Mouse (Mus musculus): ENCODE data around the gene Kif23.

Kif23 gene

DNA sequence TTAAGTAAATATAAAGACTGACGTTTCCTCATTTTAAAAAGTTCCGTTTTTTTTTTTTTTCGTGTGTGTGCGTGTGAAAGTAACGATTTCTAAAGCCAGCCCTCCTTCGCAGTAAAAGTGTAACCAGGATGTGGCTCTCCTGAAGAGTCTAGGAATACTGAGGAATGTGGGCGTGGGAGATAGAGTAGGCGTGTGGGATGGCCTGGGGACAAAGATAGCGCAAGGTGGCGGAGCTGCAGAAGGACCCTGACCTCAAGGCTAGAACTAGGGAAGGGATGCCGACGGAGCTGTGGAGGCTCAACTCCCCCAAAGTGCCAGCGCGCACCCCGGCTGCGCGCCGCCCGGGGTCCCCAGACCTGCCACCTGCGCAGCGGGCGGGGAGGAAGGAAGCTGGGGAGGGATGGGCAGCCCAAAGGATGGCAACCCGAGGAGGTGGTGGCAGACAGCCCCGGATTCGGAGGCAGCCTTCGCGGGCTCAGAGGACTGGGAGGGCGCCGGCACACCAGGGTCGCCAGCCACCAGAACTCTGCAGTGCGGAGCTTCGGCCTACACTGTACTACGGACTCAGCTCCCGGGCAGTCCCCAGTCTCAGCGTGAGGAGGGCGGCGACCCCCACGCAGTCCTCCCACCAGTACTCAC, 482 bp downstream of the Kif23 start:
- DNase-seq = peak; percentile 18 to 19

GRCm38 (mm10) chr9:61941054-61941453, 5.5 kb downstream of the Kif23 start:
- no peak for DNase-seq

DNA sequence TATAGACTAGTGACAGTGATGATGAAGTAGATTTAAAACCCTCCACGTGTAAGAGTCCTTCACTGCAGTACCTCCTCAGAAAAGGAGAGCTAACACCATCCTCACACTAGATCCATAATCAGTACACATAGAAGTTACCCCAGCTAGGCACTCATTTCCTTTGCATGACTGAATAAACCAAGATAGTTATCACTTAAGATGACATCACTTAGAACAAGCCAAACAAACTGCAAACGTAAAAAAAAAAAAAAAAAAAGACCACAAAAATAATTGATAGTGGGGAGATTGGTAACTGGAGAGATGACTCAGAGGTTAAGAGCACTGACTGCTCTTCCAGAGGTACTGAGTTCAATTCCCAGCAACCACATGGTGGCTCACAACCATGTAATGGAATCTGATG, 13.2 kb downstream of the Kif23 start:
- no peak for DNase-seq

DNA sequence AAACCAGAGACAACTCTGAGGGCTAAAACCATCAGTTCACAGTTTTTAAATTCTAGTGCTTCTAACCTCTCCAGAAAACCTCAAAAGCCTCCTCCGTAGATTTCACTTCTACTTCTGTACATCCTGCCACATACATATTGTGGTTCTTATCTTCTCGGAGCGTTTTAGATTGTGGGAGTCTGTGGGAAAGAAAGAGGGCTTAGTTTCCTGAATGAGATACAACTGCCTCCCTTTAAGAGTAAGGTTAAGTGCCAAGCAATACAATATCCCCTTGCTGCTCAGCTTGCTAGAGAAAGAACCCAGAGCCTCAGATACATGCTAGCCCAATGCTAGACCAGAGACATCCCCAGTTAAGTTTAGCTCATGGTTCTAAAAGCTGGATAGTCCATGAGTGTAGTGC, 14.6 kb downstream of the Kif23 start:
- no peak for DNase-seq

GRCm38 (mm10) chr9:61925086-61925660, 21.4 kb downstream of the Kif23 start:
- no peak for DNase-seq

DNA sequence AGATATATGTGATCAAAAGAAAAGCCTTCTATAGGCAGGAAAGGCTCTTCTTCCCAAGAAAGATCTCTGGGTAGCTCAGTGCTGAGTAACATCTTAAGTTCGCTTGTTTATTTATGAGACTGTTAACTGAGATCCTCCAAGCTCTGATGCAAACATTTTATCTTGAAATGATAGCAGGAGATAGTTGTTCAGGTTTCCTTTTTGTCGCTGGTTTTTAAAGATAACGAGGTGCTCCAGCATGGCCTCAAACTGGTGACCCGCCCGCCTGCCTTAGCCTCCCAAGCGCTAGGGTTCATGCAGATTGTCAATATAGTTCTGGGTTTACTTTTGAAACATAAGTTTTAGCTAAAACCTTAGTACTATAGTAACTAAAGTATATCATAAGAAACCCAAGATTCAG, 26.2 kb downstream of the Kif23 start:
- DNase-seq = no peak

DNA sequence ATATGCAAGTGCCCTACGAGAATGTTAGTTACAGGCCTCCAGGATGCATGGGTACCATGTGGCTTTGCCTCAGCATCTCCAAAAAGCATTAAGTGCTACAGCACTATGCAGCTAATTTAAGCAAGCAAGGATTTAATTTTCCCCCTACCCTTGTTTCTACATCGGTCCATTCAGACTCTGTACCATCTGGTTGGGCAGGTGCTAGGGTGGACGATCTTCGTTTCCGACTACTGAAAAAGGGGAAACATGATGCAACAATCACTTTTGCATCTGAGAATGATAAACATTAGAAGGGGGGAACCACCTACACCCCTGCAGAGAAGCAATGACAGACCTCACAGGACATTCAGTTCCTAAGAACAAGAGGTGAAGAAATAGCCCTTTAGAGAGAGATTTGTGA, 27.1 kb downstream of the Kif23 start:
- DNase-seq = no peak

- DNase-seq = no peak
These were observed 29.1 kb downstream of the Kif23 start for GRCm38 (mm10) chr9:61917436-61917835.

- no peak for DNase-seq
These were observed 29.6 kb downstream of the Kif23 start for GRCm38 (mm10) chr9:61916986-61917385.

DNA sequence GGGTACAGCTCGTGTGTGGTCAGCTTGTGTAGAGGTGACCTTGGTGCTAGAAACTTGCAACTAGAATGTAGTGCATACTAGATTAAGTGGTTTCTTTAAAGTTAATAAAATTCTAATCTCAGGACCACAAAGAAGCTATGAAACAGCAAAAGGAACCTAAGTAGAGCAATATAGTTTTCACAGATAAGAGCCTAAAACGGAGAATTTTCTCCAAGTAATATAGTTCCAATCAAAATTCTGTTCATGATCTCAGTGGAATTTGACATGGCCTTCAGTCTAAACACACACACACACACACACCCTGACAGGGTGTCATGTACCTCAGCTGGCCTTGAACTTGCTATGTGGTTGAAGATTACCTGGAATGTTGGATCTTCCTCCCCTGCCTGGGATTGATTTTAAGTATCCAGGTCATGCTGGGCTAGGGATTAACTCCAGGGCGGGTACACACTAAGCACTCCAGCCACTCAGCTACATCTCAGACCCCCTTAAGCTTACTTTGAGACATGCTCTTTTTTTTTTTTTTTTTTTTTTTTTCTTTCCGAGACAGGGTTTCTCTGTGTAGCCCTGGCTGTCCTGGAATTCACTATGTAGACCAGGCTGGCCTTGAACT, 31.1 kb downstream of the Kif23 start:
- DNase-seq = no peak

GRCm38 (mm10) chr9:61914917-61915300, 31.7 kb downstream of the Kif23 start:
- peak in 1 of 2 experiments; percentile 23 for DNase-seq

DNA sequence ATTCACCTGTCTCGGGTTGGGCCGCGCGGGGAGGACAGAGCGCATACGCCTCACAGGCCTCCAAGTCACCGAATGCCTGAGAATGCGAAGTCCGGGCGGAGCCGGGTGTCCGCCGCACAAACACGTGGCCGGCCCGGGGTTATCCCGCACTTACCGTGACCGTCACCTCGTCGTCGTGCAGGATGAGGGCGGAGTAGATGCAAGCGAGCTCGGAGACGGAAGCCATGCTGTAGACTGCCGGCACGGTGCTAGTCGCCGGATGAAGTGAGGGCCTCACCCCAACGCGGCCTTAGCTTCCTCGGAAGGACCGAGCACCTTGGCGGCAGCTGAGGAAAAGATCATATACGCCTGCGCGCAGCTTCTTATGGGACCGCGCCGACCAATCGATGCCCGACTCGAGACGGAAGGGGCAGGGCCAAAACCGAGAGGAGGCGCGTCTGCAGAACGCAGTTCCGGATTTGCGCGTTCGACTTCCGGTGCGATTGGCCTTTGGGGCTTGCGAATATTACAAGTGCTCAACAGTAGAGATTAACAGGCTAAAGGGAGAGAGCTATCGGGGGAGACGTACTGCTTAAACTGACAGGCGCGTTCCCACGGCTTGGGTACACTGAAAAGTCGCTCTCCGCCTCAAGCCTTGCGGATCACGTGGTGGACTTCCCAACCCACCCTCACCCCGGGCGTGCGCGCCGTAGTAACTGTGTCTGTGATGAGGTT, 32.2 kb downstream of the Kif23 start, which contains the start of gene Rplp1:
Gene Rplp1 (minus strand): TSS at position 340 of the 714 bp plus-strand sequence.
- peak; percentile 97 for DNase-seq

DNA sequence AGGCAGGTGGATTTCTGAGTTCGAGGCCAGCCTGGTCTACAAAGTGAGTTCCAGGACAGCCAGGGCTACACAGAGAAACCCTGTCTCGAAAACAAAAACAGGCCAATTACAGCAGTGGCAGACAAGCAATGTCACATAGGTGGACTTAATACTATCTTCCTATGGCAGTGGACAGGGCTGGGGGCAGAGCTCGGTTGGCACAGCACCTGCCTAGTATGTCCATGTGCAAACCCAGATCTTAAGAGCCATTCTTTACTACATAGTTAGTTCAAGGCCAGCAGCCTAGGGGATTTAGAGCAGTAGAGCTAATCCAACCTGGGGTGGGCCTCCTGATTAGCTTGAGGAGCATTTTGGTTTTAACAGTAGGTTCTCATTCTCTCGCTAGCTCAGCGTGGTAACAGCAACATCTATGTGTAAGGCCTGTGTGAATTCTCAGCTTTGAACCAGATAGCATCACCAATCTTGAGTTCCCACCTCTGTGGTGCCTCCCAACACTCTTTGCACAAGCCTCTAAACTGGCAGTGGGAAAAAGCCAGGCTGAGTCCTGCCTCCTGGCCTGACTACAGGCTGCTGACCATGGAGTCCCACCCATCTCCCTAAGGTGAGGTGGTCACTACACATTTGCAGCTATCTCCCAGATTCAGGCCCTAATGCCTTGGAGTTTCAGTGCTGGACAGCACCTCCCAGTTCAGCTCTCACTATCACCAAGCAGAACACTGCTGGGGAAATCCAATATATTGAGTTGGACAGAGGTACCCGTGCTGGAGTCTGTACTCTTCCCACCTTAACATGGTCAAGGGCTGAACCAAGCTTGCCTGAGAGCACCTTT, 35.1 kb downstream of the Kif23 start:
- no peak for DNase-seq

DNA sequence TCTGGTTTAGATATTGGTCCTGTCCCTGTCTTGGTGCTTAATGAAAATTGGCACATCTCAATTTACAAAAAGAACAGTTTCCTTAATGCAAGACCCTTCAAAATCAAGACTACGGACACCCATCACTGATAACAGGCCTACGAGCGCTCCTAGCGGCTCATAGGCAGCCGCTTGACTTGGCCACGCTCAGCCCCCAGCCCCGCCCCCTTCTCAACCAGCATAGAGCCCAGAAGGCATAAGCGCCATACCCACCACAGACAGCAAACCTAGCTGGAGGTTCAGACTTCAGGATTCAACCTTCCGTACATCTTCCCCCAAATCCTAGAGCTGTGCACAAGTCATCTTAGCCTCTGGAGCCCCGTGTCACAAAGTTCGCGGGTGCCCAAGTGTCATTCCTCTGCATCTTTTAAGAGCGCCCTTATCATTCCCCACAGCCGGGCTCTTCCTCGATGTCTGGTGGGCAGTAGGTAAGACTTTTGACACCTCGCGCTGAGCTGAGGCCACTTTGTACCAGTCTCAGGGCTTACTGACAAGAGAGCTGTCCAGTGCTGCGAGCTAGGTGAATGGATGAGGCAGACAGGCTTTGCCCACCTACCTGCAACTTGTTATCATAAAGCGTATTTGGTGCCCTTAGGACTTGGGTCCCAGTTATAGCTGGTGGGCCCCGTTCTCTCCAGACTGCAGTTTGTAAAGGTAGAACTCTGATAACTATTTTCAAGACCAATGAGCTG, 35.9 kb downstream of the Kif23 start:
- no peak for DNase-seq

DNA sequence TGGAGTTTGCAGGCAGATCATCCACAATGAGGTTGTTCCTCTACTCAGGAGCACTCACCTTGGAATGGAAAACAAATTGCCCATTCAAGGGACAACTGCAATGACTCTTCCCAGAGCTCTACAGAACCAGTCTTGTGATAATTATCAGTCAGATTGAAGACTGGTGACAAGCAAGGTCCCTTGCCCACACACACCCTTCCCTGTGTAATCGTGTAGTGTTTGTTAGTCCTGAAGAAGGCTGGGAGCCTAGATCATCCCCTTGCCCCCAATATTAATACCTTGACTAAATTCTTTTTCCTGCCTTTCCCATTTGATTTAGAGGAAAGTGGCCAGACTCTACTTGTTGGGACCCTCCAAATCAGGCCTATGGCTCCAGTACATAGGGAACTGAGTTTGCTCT, 36.9 kb downstream of the Kif23 start:
- DNase-seq = no peak

DNA sequence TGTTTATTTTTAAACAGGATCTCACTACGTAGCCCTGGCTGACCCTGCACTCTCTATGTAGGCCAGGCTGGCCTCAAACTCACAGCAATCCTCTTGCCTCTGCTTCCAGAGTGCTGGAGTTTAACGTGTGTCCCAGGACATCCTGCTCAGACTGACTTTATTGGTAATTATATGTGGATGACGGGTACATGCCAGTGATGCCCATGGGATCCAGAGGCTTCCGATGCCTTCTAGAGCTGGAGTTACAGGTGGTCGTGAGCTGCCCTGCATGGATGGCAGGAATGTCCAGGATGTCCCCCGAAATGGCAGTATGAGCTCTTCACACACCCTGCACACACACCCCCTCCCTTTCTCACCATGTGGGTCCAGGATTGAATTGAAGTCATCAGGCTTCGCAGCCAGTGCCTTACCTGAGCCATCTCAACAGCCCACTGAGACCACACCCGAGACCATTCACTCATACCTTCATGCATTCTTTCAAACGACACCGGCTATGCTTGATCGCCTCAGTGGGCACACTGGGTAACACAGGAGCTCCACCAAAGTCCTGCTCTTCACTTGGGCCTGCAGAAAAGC, 37.7 kb downstream of the Kif23 start:
- no peak for DNase-seq

- DNase-seq = no peak
These were observed 38.2 kb downstream of the Kif23 start for GRCm38 (mm10) chr9:61908341-61908740.

DNA sequence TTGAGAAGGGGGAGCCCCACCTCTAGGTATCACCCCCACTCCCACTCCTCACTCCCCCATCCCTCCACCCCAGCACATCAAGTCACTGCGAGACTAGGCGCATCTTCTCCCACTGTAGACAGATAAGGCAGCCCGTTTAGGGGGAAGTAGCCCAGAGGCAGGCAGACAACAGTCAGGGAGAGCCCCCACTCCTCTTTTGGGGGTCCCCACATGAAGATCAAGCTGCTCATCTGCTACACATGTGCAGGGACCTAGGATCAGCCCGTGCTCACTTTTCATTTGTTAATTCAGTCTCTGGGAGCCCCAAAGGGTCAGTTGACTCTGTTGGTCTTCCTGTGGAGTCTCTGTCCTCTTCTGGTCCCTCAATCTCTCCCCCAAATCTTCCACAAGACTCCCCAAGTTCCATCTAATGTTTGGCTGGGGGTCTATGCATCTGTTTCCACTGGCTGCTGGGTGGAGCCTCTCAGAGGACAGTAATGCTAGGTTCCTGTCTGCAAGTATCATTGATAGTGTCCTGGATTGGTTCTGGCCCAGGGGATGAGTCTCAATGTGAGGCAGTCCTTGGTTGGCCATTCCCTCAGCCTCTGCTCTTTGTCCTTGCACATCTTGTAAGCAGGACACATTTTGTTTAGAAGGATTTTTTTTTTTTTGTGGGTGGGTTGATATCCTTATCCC, 38.8 kb downstream of the Kif23 start:
- DNase-seq = no peak

DNA sequence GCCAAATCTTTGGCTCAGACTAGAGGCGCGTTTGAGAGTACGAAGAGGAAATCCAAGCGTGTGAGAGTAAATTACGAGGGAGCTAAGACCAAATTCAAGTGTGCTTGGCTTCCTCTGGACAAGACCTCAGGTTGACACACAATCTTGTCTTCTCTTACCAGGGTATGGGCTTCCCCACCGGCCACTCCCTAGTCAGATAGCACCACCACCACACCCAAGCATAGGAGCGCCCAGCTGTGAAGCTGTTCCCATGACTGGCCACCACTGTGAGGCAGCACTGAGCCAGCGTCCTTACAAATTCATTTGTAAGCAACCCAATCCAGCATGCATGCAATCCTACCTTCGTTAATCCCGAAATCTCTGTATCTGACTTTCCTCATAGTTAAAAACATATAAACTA, 39.7 kb downstream of the Kif23 start:
- DNase-seq = peak; percentile 53 to 55

- no peak for DNase-seq
These were observed 41.0 kb downstream of the Kif23 start for GRCm38 (mm10) chr9:61905576-61905975.

DNA sequence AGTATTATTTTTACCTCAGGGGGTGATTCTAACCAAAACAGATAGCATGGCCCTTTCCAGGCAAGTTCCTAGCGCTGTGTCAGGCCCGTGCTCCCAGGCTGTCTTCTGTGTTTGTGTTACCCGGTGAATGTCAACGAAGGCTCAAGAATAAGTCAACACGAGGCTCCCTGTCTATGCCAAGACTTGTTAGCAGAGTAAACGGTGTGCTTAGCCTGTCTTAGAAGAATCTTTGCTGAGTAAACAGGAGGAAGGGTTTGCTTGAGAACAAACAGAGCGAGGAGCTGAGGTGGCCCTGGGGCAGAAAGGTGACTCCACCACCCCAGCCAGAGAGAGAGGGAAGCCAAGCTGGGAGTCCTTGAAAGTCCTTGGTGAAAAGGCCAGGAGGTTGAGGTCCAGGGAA, 42.4 kb downstream of the Kif23 start:
- DNase-seq = peak; percentile 64 to 72
